Mouse (Mus musculus) heart, embryonic 15.5 days (tissue): ENCODE measurements around the gene Tns2. TPM values are rescaled to one million over a fixed set of nuclear protein-coding genes. Genes with fewer than 3 reads are reported as not detected.
A peak's percentile ranks its signal among the peaks of the same experiment; 100 is the strongest.

Experiments
- ATAC-seq: fragments of 200-750 bp; cut with Nextera tagmentation; replicated peaks from 2 replicates; pipeline ENCODE4 v1.8.0; 2017; ENCODE audit warnings: low read depth, moderate TSS enrichment; ENCODE audit not compliant: insufficient number of reproducible peaks, insufficient read depth, low FRiP score
- H3K27ac ChIP-seq: fragments of 300-500 bp; sonication (generic); 2 replicates; pipeline ENCODE4 v1.5.1; 2015; ENCODE audit warnings: mild to moderate bottlenecking, inconsistent platforms
- H3K27me3 ChIP-seq: fragments of 300-500 bp; sonication (generic); 2 replicates; pipeline ENCODE4 v1.6.1; 2015; ENCODE audit warnings: inconsistent platforms
- H3K36me3 ChIP-seq: fragments of 300-500 bp; sonication (generic); 2 replicates; pipeline ENCODE4 v1.6.1; 2015; ENCODE audit warnings: mild to moderate bottlenecking, inconsistent platforms
- H3K4me1 ChIP-seq: fragments of 300-500 bp; sonication (generic); replicated peaks from 2 replicates; pipeline ENCODE4 v1.6.1; 2015; ENCODE audit warnings: inconsistent platforms
- H3K4me2 ChIP-seq: fragments of 300-500 bp; sonication (generic); 2 replicates; pipeline ENCODE4 v1.6.1; 2015; ENCODE audit warnings: inconsistent platforms, mild to moderate bottlenecking, moderate library complexity
- H3K4me3 ChIP-seq: fragments of 300-500 bp; sonication (generic); 2 replicates; pipeline ENCODE4 v1.5.1; 2015; ENCODE audit warnings: mild to moderate bottlenecking, inconsistent platforms
- H3K9ac ChIP-seq: fragments of 300-500 bp; sonication (generic); 2 replicates; pipeline ENCODE4 v1.6.1; 2015; ENCODE audit warnings: mild to moderate bottlenecking, inconsistent platforms
- H3K9me3 ChIP-seq: fragments of 300-500 bp; sonication (generic); replicated peaks from 2 replicates; pipeline ENCODE4 v1.6.1; 2016; ENCODE audit warnings: inconsistent platforms
- WGBS: fragments of 180-500 bp; shearing (Covaris S2); methylation state at CpG from one replicate; pipeline ENCODE4 v1.1.7; 2015; ENCODE audit warnings: mixed read lengths; 5-methylcytosine and 5-hydroxymethylcytosine counted together
- polyA plus RNA-seq: library from polyadenylated mRNA; unstranded; fragments of >200 nt; fragmentation: Nextera tagmentation; extraction: Ambion mirVana; gene quantifications from 2 replicates; pipeline ENCODE4 v1.2.1, GENCODE M21; 2015

Tns2 gene
- 30.9 and 31.0 TPM in 2 replicates for polyA plus RNA-seq

DNA sequence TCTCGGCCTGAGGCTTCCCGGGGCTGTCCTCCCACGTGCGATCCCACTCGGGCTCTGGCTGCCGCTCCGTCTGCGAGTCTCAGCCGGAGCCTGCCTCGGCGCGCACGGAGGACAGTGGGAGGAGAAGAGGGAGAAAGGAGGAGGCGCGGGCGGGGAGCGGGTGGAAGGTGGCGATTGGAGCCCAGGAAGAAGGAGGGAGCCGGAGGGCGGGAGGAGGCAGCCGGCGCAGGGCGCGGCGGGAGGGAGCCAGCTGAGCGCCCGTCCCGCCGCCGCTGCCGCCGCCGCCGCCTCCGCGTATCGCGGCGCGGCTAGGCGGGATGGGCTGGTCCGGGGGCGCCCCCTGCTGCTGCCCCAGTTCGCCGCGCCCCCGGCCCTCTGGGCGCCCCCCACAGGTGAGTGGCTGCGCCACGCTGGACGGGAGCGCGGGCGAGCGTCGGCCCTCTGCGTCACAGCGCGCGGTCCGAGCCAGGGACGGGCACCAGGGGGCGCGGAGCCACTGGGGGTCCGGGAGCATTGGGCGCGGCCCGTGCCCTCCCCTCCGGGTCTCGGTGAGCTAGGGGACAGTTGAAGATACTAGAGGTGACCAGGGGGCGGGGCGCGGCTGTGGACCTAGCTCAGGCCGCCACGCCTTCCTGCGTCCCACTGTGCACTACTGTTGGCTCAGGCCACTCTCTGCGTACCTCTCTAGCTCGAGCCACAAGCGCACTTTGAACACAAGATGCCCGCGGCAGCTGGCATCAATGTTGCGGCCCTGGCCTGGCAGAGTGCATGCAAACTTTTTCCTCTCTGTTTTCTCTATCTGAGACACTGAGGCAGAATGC is at the start of gene Tns2:
TSS of gene Tns2 (plus strand) at position 253 of the 821 bp plus-strand sequence.
- Histone ChIP-seq H3K27me3 (no peaks in the 10 kb centered on the region), H3K4me2 (peak within 1 kb of the TSS; percentile 91), H3K9ac (peak within 1 kb of the TSS; percentile 75), H3K27ac (peak within 1 kb of the TSS; percentile 96), H3K9me3 (no peaks in the 10 kb centered on the region), H3K4me1 (peaks cover 75% of the 10 kb centered on the region), H3K4me3 (peak within 1 kb of the TSS; percentile 66), H3K36me3 (peaks cover 13% of the 10 kb centered on the region)
- WGBS, result under 1% methylated on average over 68 of the region's 82 CpGs
- ATAC-seq, result peak; percentile 60

DNA sequence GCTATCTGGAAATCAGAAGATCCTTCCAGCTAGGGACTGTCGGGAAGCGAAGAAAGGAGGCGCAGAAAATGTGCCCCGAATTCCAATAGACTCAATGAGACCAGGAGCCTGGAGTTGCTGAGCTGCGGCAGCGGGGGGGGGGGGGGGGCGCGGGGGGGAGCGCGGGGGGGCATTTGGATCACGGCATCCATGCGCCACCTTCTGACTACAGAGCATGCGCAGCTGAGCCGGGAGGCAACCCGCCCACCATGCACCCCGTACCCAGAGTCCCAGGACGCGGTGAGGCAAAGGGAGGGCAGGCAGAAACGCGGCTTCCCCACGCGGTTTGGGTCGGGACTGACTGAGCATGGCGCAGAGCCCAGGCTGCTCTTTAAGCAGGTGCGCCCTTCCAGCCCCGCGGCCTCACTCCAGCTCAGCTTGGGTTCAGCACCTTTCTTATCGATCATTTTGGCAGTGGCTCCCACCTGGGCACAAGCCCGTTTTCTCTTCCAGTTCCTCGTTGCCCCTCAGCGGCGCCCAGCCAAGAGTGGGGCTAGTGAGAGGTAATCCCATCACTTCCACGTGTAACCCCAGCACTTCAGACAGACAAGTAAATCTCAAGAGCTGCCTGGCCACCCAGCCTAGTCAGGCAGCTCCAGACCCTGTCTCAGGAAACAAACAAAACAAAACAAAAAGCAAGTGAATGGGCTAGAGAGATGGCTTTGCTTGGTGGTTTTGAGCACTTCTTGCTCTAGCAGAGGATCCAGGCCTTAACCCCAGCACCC is 48.1 kb upstream of the Tns2 start:
- ATAC-seq, result 0 out of 2 replicates have a peak, but pooled peaks have one; percentile 27
- Histone ChIP-seq H3K4me3 (peak overlapping the region; percentile 51), H3K9ac (peak overlapping the region; percentile 59)

GRCm38 (mm10) chr15:102056495-102057174 is 43.6 kb upstream of the Tns2 start:
- 71% methylated on average over 15 of the region's 15 CpGs for WGBS
- no peak for ATAC-seq
- Histone ChIP-seq H3K36me3 (no peaks in the 10 kb centered on the region), H3K27me3 (no peaks in the 10 kb centered on the region), H3K27ac (no peak overlapping the region), H3K4me3 (no peak overlapping the region), H3K9ac (no peak overlapping the region), H3K4me2 (no peak overlapping the region), H3K4me1 (peaks cover 9% of the 10 kb centered on the region; the same call in 1 of the 2 replicates), H3K9me3 (no peaks in the 10 kb centered on the region)

More for the DNA sequence above, 48.1 kb upstream of the Tns2 start:
- WGBS, result 1% methylated on average over 28 of the region's 33 CpGs
- Histone ChIP-seq H3K9me3 (no peaks in the 10 kb centered on the region), H3K27ac (peak overlapping the region; percentile 47), H3K4me1 (peaks cover 5% of the 10 kb centered on the region; the same call in 1 of the 2 replicates), H3K36me3 (no peaks in the 10 kb centered on the region), H3K27me3 (no peaks in the 10 kb centered on the region), H3K4me2 (peak overlapping the region; percentile 81)

DNA sequence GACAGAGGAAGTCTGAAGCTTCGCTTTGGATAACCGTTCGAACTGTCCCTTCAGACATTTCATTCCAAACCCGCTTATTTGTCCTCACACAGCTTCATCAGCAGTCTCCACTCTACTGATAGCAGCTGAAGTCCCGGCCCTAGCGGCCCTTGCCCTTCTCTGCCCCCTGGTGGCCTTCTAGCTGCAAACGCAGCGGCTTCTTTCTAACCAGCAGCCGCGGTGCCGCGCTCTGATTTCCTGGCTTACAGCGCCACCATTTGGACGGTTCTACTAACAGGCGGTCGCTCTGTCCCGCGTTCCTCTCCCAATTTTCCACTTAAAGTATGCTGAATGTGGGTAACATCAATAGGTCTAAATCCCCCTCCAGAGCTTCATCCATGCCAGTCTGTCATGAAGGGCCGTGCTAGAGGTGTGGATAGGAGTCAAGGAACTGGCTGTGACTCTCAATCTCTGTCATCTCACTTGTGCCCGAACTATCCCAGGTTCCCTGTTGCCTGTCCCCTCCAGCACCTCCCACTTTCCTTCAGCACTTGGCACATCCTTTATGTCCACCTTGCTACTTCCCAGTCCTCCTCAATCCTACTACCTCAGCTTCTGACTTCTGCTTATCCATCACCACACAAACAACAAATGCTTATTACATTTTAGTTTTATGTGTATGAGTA is 34.4 kb upstream of the Tns2 start:
- H3K4me2 ChIP-seq, result 0 out of 2 replicates have a peak overlapping the region, but pooled peaks have one; percentile 15
- peaks cover 11% of the 10 kb centered on the region for H3K4me1 ChIP-seq
- H3K36me3 ChIP-seq, result no peaks in the 10 kb centered on the region
- H3K9me3 ChIP-seq, result no peaks in the 10 kb centered on the region
- peak; percentile 76 for ATAC-seq
- no peak overlapping the region for H3K27ac ChIP-seq
- H3K27me3 ChIP-seq, result peaks cover 17% of the 10 kb centered on the region
- 3% methylated on average over 20 of the region's 20 CpGs for WGBS
- H3K4me3 ChIP-seq, result no peak overlapping the region
- no peak overlapping the region for H3K9ac ChIP-seq

DNA sequence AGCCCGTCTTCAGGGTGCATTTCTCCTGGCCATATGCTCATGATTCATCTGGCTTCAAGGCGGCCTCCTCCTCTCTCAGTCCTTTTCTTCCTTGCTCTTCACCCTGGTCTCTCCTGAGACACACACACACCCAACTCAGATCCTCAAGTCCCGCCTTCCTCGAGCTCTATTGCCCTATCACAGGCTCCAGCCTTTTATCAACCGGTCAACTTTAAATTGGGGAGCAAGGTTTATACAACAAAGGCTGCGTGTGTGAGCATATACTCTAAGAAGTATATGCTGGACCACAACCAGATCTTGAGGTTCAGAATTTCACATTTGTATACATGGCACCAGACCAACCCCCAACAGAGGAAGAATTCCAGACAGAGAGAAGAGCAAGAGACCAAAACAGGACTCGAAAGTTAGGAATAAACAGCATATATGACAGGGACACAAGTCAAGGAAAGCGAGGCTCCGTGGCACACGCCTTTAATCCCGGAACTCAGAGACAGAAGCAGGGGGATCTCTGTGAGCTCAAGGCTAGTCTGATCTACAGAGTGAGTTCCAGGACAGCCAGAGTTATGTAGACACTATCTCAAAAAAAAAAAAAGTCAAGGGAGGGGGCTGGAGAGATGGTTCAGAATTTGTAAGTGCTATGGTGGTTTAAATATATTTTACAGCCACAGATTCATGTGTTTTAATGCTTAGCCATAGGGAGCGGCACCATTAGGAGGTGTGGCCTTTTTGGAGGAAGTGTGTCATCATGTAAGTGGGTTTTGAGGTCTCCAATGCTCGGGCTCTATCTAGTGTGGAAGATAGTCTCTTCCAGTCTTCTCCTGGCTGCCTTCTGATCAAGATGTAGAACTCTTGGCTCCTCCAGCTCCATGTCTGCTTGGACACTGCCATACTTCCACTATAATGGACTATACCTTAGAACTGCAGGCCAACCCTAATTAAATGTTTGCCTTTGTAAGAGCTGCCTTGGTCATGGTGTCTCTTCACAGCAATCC is 29.4 kb upstream of the Tns2 start:
- H3K4me1 ChIP-seq, result peaks cover 16% of the 10 kb centered on the region
- no peak for ATAC-seq
- H3K4me2 ChIP-seq, result no peak overlapping the region
- WGBS, result 62% methylated on average over 13 of the region's 13 CpGs
- H3K36me3 ChIP-seq, result no peaks in the 10 kb centered on the region
- no peak overlapping the region for H3K4me3 ChIP-seq
- H3K27ac ChIP-seq, result no peak overlapping the region
- H3K27me3 ChIP-seq, result peaks cover 17% of the 10 kb centered on the region
- no peak overlapping the region for H3K9ac ChIP-seq
- H3K9me3 ChIP-seq, result no peaks in the 10 kb centered on the region

DNA sequence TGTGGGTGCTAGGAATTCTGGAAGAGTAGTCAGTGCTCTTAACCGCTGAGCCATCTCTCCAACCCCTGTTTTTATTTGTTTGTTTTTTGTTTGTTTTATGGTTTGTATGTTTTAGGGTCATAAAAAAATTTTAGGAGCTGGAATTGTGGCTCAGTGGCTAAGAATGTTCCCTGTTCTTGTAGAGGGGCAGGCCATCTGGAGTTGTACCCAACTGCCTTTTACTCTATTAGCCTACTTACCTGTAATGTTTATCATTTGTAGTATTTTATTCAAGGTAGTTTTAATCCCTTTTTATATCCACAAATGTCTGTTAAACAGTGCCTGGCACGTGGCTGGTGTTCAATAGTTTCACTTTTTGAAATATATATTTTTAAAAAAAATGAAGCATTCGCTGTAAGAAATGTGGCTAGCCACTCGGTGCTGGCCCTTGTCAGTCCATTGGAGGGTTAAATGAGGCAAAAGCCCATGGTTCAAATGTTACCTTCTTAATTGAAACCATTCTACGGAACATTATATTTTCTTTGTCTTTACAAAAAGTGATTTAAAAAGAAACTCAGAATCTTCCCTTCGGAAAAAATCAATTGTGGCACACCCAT is 27.2 kb upstream of the Tns2 start:
- ATAC-seq, result no peak
- WGBS, result 10% methylated on average over 6 of the region's 6 CpGs

GRCm38 (mm10) chr15:102073559-102074069 is 26.6 kb upstream of the Tns2 start, which contains the start of gene Eif4b:
TSS of gene Eif4b (plus strand) at chr15:102073773.
- WGBS, result under 1% methylated on average over 58 of the region's 58 CpGs
- Histone ChIP-seq H3K27me3 (no peaks in the 10 kb centered on the region), H3K9ac (peak within 1 kb of the TSS; percentile 93), H3K27ac (peak within 1 kb of the TSS; percentile 95), H3K4me2 (peak within 1 kb of the TSS; percentile 88), H3K36me3 (no peaks in the 10 kb centered on the region), H3K4me1 (peaks cover 21% of the 10 kb centered on the region), H3K4me3 (peak within 1 kb of the TSS; percentile 94), H3K9me3 (no peaks in the 10 kb centered on the region)
- peak; percentile 95 for ATAC-seq

More for the DNA sequence above, 27.2 kb upstream of the Tns2 start:
- Histone ChIP-seq H3K27me3 (no peaks in the 10 kb centered on the region), H3K4me3 (peak overlapping the region; percentile 94), H3K27ac (peak overlapping the region; percentile 68), H3K4me1 (peaks cover 21% of the 10 kb centered on the region), H3K9me3 (no peaks in the 10 kb centered on the region), H3K36me3 (no peaks in the 10 kb centered on the region), H3K9ac (peak overlapping the region; percentile 44; the same call in 1 of the 2 replicates), H3K4me2 (peak overlapping the region; percentile 88)

DNA sequence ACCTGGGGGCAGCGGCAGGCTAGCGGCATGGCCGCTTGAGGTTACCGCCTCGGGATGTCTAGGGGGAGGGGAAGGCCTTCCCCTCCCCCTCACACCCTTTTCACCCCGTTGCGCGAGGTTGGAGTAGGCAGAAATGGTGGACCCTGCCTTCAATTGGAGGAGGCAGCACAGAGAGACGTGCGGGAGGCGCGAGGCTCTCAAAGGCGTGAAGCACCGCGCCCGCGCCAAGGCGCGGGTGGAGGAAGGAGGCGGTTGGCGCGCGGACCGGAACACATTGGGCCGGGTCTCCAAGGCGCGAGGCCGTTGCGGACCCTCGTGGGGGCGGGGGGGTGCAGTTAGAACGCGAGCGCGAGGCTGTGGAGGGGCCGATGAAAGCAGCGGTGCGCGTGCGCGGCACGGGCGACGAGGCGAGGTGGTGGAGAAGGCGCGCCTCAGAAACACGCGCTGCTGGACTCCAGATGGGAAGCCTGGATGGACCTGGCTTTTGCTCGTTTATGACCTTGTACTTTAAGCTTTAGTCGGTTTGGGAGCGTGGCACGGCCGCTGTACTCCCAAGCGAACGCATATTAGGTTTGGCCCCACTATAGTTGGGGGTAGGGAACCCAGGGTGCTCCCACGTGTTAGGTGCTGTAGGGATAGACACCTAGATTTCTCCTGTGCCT is 26.0 kb upstream of the Tns2 start:
- peaks cover 21% of the 10 kb centered on the region for H3K4me1 ChIP-seq
- WGBS, result under 1% methylated on average over 57 of the region's 57 CpGs
- H3K9ac ChIP-seq, result peak overlapping the region; percentile 93
- peak overlapping the region; percentile 88 for H3K4me2 ChIP-seq
- H3K27me3 ChIP-seq, result no peaks in the 10 kb centered on the region
- H3K27ac ChIP-seq, result peak overlapping the region; percentile 95
- no peaks in the 10 kb centered on the region for H3K36me3 ChIP-seq
- ATAC-seq, result peak; percentile 55
- H3K9me3 ChIP-seq, result no peaks in the 10 kb centered on the region
- peak overlapping the region; percentile 94 for H3K4me3 ChIP-seq
